Mouse (Mus musculus) C2C12 (cell line): ENCODE data around the gene Zc3h12b. TPM values are rescaled to one million over a fixed set of nuclear protein-coding genes. Genes with fewer than 3 reads are reported as not detected.
"Not testable (repeated sequence)": the region's sequence is repeated elsewhere in the genome, so short reads cannot be mapped to it uniquely, and the experiment has no call there.

Experiments used
- H3K27me3 ChIP-seq: one replicate; pipeline ENCODE4 v1.6.1; 2011; ENCODE audit not compliant: control insufficient read depth, insufficient read depth, insufficient read length
- H3K36me3 ChIP-seq: one replicate; pipeline ENCODE4 v1.6.1; 2011; ENCODE audit not compliant: control insufficient read depth, insufficient read depth
- H3K4me3 ChIP-seq: one replicate; pipeline ENCODE4 v1.5.1; 2011; ENCODE audit warnings: mild to moderate bottlenecking, control low read depth; ENCODE audit not compliant: poor library complexity, insufficient read depth, severe bottlenecking
- H3K79me2 ChIP-seq: one replicate; pipeline ENCODE4 v1.6.1; 2011; ENCODE audit not compliant: control insufficient read depth, insufficient read depth
- H3K79me3 ChIP-seq: one replicate; pipeline ENCODE4 v1.6.1; 2011; ENCODE audit warnings: low read depth, control low read depth
- H3ac ChIP-seq: one replicate; pipeline ENCODE3; 2011; ENCODE audit warnings: low read depth; ENCODE audit not compliant: control insufficient read depth, insufficient read length
- CEBPB ChIP-seq: IDR thresholded peaks from one replicate; pipeline ENCODE4 v1.6.1; 2011; ENCODE audit warnings: low read depth, mild to moderate bottlenecking, control low read depth, moderate library complexity
- CTCF ChIP-seq: IDR thresholded peaks from one replicate; pipeline ENCODE4 v1.5.1; 2011; ENCODE audit not compliant: control insufficient read depth, insufficient read depth, insufficient read length
- FOSL1 ChIP-seq: IDR thresholded peaks from one replicate; pipeline ENCODE4 v1.8.0; 2011; ENCODE audit warnings: mild to moderate bottlenecking, low read length; ENCODE audit not compliant: poor library complexity, insufficient read depth, severe bottlenecking
- MAX ChIP-seq: IDR thresholded peaks from one replicate; pipeline ENCODE4 v1.6.1; 2011; ENCODE audit warnings: mild to moderate bottlenecking, control low read depth
- MYOD1 ChIP-seq: IDR thresholded peaks from one replicate; pipeline ENCODE4 v1.6.1; 2011; ENCODE audit warnings: low read depth; ENCODE audit not compliant: control insufficient read depth, insufficient read length
- MYOG ChIP-seq: IDR thresholded peaks from one replicate; pipeline ENCODE4 v1.6.1; 2011; ENCODE audit not compliant: control insufficient read depth, insufficient read length; ENCODE audit errors: extremely low read depth
- USF1 ChIP-seq: IDR thresholded peaks from one replicate; pipeline ENCODE4 v1.6.1; 2011; ENCODE audit warnings: low read depth, mild to moderate bottlenecking, control low read depth, moderate library complexity
- polyA plus RNA-seq: library from polyadenylated mRNA; unstranded; fragments of >200 nt; fragmentation: generic; extraction: Trizol; gene quantifications from one replicate; pipeline ENCODE4 v1.2.1, GENCODE M21; 2012; ENCODE audit warnings: missing spikeins

Zc3h12b gene
- polyA plus RNA-seq, 1 experiment: 0.33 TPM

DNA sequence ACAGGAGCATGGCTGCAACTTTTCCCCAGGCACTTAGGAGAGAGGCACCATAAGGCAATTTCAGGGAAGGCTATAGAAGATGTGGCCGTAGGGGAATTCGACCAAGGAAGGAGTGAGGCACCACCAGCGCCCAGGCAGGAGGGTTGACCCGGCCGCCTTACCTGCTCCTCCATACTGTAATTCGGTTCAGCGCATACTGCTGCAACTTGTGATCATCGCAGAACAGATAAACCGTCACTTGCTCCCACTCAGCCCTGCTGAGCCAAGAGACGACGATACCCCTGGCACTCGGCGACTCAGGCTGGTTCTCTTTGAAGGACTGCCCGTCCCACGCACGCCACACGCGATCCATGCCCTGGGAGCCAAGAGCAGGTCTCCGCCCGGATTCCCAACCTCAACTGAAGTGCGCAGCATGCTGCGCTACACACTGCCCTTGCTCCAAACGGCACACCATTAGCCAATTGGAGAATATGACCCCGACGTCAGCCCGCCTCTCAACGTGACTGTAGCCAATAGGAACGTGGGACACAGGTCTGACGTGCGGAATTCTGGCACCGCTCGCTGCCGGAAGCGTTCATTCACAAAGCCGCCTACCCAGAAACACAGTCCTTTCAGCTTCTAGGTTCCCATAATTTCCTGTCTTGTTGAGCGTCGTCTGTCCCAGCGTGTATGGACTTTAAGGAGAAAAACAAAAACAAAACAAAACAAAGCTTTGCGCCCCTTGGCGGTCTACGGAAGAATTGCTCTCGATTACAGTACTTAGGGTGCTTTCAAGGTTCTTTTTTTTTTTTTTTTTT, 245.2 kb downstream of the Zc3h12b start, which contains the start of gene Las1l:
Las1l (minus strand) TSS at position 466 of the 797 bp plus-strand sequence.
- peaks cover 5% of the 10 kb centered on the region for H3K79me3 ChIP-seq
- H3ac ChIP-seq: peak within 1 kb of the TSS; percentile 60
- no peaks in the 10 kb centered on the region for H3K27me3 ChIP-seq
- H3K36me3 ChIP-seq: peaks cover 7% of the 10 kb centered on the region
- peak within 1 kb of the TSS; percentile 48 for H3K4me3 ChIP-seq
- peaks cover 19% of the 10 kb centered on the region for H3K79me2 ChIP-seq
- TF ChIP-seq FOSL1 (no peak), MAX (peak; percentile 65)

- not testable (repeated sequence) for H3ac ChIP-seq, H3K36me3 ChIP-seq, H3K4me3 ChIP-seq, H3K27me3 ChIP-seq, H3K79me3 ChIP-seq
- peaks cover 19% of the 10 kb centered on the region for H3K79me2 ChIP-seq
Observed at GRCm38 (mm10) chrX:95957461-95957860, 246.0 kb downstream of the Zc3h12b start.

DNA sequence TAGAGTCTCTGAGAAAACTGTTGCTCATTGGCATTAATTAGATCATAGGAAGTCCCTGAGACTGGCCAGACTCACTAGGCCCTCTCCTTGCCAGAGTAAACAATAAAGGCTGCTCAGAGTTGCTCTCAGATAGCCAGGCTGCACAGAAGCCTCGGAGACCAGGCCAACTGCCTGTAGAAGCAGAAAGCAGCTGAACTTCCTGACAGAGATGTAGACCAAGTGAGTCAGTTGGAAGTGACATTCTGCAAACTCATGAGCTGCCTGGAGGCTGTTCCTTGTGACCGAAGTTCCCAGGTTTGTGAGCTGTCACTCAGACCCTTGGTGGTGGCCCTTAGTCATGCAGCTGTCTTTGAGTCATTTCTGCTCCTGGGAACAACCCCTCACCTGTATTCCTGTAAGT, 251.9 kb downstream of the Zc3h12b start:
- Histone ChIP-seq H3K27me3 (no peaks in the 10 kb centered on the region), H3K36me3 (no peaks in the 10 kb centered on the region), H3K79me3 (no peaks in the 10 kb centered on the region), H3K79me2 (no peaks in the 10 kb centered on the region), H3K4me3 (no peak overlapping the region), H3ac (no peak overlapping the region)
- no peak for TF ChIP-seq USF1
- TF ChIP-seq MYOD1: no peak
- no peak for TF ChIP-seq CTCF
- no peak for TF ChIP-seq FOSL1
- no peak for TF ChIP-seq MYOG
- no peak for TF ChIP-seq MAX
- TF ChIP-seq CEBPB: no peak

DNA sequence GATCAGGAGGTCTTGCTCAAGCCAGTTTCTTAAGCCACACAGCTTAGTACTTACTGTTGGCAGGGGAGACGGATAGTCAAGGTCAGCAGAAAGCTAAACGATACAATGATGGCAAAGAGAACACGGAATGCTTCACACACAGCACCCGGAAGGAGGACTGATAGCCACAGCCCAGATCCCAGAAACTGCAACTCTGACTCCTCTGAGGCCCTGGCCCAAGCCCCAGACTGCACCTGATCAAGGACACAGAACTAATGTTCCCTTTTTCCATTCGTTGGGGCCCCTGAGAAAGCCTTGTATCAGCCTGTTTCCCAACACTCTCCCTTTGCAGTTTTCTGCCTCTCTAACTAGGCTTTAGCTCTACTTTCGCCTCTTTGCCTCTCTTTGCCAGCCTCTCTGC, 253.6 kb downstream of the Zc3h12b start:
- Histone ChIP-seq H3K27me3 (no peaks in the 10 kb centered on the region), H3K79me3 (no peaks in the 10 kb centered on the region), H3K4me3 (no peak overlapping the region), H3ac (no peak overlapping the region), H3K79me2 (no peaks in the 10 kb centered on the region), H3K36me3 (no peaks in the 10 kb centered on the region)
- TF ChIP-seq MYOG (no peak), CEBPB (no peak), CTCF (no peak), MYOD1 (no peak)

GRCm38 (mm10) chrX:95967847-95968593, 256.5 kb downstream of the Zc3h12b start:
- TF ChIP-seq MYOG: no peak
- no peak for TF ChIP-seq FOSL1
- TF ChIP-seq USF1: no peak
- no peak for TF ChIP-seq CEBPB
- TF ChIP-seq MYOD1: no peak
- no peak for TF ChIP-seq MAX
- TF ChIP-seq CTCF: no peak
- Histone ChIP-seq H3K79me2 (no peaks in the 10 kb centered on the region), H3K79me3 (no peaks in the 10 kb centered on the region), H3K27me3 (no peaks in the 10 kb centered on the region), H3K36me3 (no peaks in the 10 kb centered on the region), H3ac (no peak overlapping the region), H3K4me3 (no peak overlapping the region)

GRCm38 (mm10) chrX:95968594-95968965, 257.1 kb downstream of the Zc3h12b start:
- no peaks in the 10 kb centered on the region for H3K36me3 ChIP-seq
- H3K27me3 ChIP-seq: no peaks in the 10 kb centered on the region
- no peaks in the 10 kb centered on the region for H3K79me3 ChIP-seq
- H3K4me3 ChIP-seq: no peak overlapping the region
- H3ac ChIP-seq: no peak overlapping the region
- TF ChIP-seq MAX (no peak), MYOG (no peak), MYOD1 (no peak), CEBPB (no peak), CTCF (no peak), FOSL1 (no peak), USF1 (no peak)
- no peaks in the 10 kb centered on the region for H3K79me2 ChIP-seq
